Mouse (Mus musculus) olfactory bulb, adult 2 months (tissue): ENCODE data around the gene Apc2.

Experiments
- CTCF ChIP-seq: fragments of 200-500 bp; IDR thresholded peaks from 2 replicates; pipeline ENCODE4 v1.5.1; 2012; ENCODE audit warnings: low read depth, mild to moderate bottlenecking, low read length, moderate library complexity; ENCODE audit not compliant: insufficient read depth
- POLR2A ChIP-seq: fragments of 200-500 bp; IDR thresholded peaks from 2 replicates; pipeline ENCODE4 v1.6.1; 2012; ENCODE audit warnings: mild to moderate bottlenecking, low read depth, low read length, moderate library complexity; ENCODE audit not compliant: insufficient read depth

GRCm38 (mm10) chr10:80363734-80364133 lies 68.0 kb downstream of the Apc2 start:
- no peak for TF ChIP-seq CTCF
- TF ChIP-seq POLR2A = no peak
